Mouse (Mus musculus) thymus, adult 2 months (tissue): Measurements from ENCODE around the gene Ncoa7.

Source experiments
- CTCF ChIP-seq: fragments of 200-500 bp; IDR thresholded peaks from 2 replicates; pipeline ENCODE4 v1.5.1; 2012; ENCODE audit warnings: mild to moderate bottlenecking, control low read depth, low read length, moderate library complexity, borderline replicate concordance; ENCODE audit not compliant: control insufficient read depth, poor library complexity, insufficient read depth; ENCODE audit errors: extremely low read depth
- POLR2A ChIP-seq: fragments of 200-500 bp; IDR thresholded peaks from 2 replicates; pipeline ENCODE4 v1.6.1; 2012; ENCODE audit warnings: mild to moderate bottlenecking, low read length, control low read depth, moderate library complexity; ENCODE audit not compliant: control insufficient read depth, poor library complexity, insufficient read depth; ENCODE audit errors: extremely low read depth

GRCm38 (mm10) chr10:30787684-30788339 lies 15.3 kb downstream of the Ncoa7 start:
- TF ChIP-seq POLR2A (no peak), CTCF (no peak)
